Mouse (Mus musculus): ENCODE data around the gene Ppp1r1a. TPM values are rescaled to one million over a fixed set of nuclear protein-coding genes. Genes with fewer than 3 reads are reported as not detected.

Gene Ppp1r1a
- polyA plus RNA-seq, 1 experiment from 2014 or later, result 34.4 TPM

- Histone ChIP-seq H3K27me3 (ENCODE audit: poor library complexity, severe bottlenecking) (peaks cover 77% of the 10 kb centered on the region), H3K36me3 (replicated peaks) (no peaks in the 10 kb centered on the region), H3K4me3 (peak overlapping the region; percentile 64), H3K4me1 (peaks cover 33% of the 10 kb centered on the region), H3K9me3 (no peaks in the 10 kb centered on the region), H3K27ac (peak overlapping the region; percentile 88)
- DNase-seq (ENCODE audit: extremely low spot score, low spot score), result no peak
- WGBS, result 57% methylated on average over 12 of the region's 12 CpGs
Observed at GRCm38 (mm10) chr15:103503660-103504059, 34.1 kb downstream of the Ppp1r1a start.

GRCm38 (mm10) chr15:103503251-103503600 is 34.6 kb downstream of the Ppp1r1a start:
- peaks cover 77% of the 10 kb centered on the region for H3K27me3 ChIP-seq (ENCODE audit: poor library complexity, severe bottlenecking)
- WGBS, result under 1% methylated on average over 15 of the region's 15 CpGs
- peak overlapping the region; percentile 64 for H3K4me3 ChIP-seq
- no peaks in the 10 kb centered on the region for H3K9me3 ChIP-seq
- H3K36me3 ChIP-seq (replicated peaks), result no peaks in the 10 kb centered on the region
- peak; percentile 39 for DNase-seq (ENCODE audit: extremely low spot score, low spot score)
- peak overlapping the region; percentile 88 for H3K27ac ChIP-seq
- H3K4me1 ChIP-seq, result peaks cover 37% of the 10 kb centered on the region

- 2% methylated on average over 56 of the region's 63 CpGs for WGBS
- Histone ChIP-seq H3K4me3 (peak within 1 kb of the TSS; percentile 64), H3K9me3 (no peaks in the 10 kb centered on the region), H3K36me3 (replicated peaks) (no peaks in the 10 kb centered on the region), H3K27me3 (ENCODE audit: poor library complexity, severe bottlenecking) (peaks cover 83% of the 10 kb centered on the region), H3K4me1 (peaks cover 43% of the 10 kb centered on the region), H3K27ac (peak within 1 kb of the TSS; percentile 88)
- peak; percentile 65 for DNase-seq (ENCODE audit: extremely low spot score, low spot score)
Observed at GRCm38 (mm10) chr15:103502435-103503250, 35.2 kb downstream of the Ppp1r1a start, which contains the start of gene Pde1b. Gene Pde1b (plus strand): TSS chr15:103503034.

- DNase-seq (ENCODE audit: extremely low spot score, low spot score), result no peak
- Histone ChIP-seq H3K4me3 (no peak overlapping the region), H3K27me3 (ENCODE audit: poor library complexity, severe bottlenecking) (peaks cover 92% of the 10 kb centered on the region), H3K9me3 (no peaks in the 10 kb centered on the region), H3K27ac (no peak overlapping the region), H3K36me3 (replicated peaks) (no peaks in the 10 kb centered on the region), H3K4me1 (peaks cover 57% of the 10 kb centered on the region)
- 84% methylated on average over 2 of the region's 2 CpGs for WGBS
Observed at GRCm38 (mm10) chr15:103501186-103501585, 36.6 kb downstream of the Ppp1r1a start.

- Histone ChIP-seq H3K27ac (no peak overlapping the region), H3K4me3 (no peak overlapping the region), H3K27me3 (ENCODE audit: poor library complexity, severe bottlenecking) (peaks cover 91% of the 10 kb centered on the region), H3K9me3 (no peaks in the 10 kb centered on the region), H3K4me1 (peaks cover 58% of the 10 kb centered on the region), H3K36me3 (replicated peaks) (no peaks in the 10 kb centered on the region)
- no peak for DNase-seq (ENCODE audit: extremely low spot score, low spot score)
- WGBS, result 76% methylated on average over 1 of the region's 1 CpGs
Observed at GRCm38 (mm10) chr15:103500723-103501122, 37.1 kb downstream of the Ppp1r1a start.

- no peaks in the 10 kb centered on the region for H3K9me3 ChIP-seq
- 36% methylated on average over 3 of the region's 3 CpGs for WGBS
- H3K4me1 ChIP-seq, result peaks cover 55% of the 10 kb centered on the region
- no peak for DNase-seq (ENCODE audit: extremely low spot score, low spot score)
- no peaks in the 10 kb centered on the region for H3K36me3 ChIP-seq (replicated peaks)
- H3K27me3 ChIP-seq (ENCODE audit: poor library complexity, severe bottlenecking), result peaks cover 72% of the 10 kb centered on the region
- H3K4me3 ChIP-seq, result no peak overlapping the region
- peak overlapping the region; percentile 44; the same call in 1 of the 2 replicates for H3K27ac ChIP-seq
Observed at GRCm38 (mm10) chr15:103498157-103498556, 39.6 kb downstream of the Ppp1r1a start.

- WGBS, result 78% methylated on average over 10 of the region's 10 CpGs
- Histone ChIP-seq H3K36me3 (replicated peaks) (no peaks in the 10 kb centered on the region), H3K4me1 (peaks cover 50% of the 10 kb centered on the region), H3K9me3 (no peaks in the 10 kb centered on the region), H3K27ac (peak overlapping the region; percentile 44; the same call in 1 of the 2 replicates), H3K4me3 (no peak overlapping the region), H3K27me3 (ENCODE audit: poor library complexity, severe bottlenecking) (peaks cover 55% of the 10 kb centered on the region)
- no peak for DNase-seq (ENCODE audit: extremely low spot score, low spot score)
Observed at GRCm38 (mm10) chr15:103496204-103497140, 41.3 kb downstream of the Ppp1r1a start.

- H3K36me3 ChIP-seq (replicated peaks), result no peaks in the 10 kb centered on the region
- peaks cover 31% of the 10 kb centered on the region for H3K4me1 ChIP-seq
- H3K4me3 ChIP-seq, result no peak overlapping the region
- no peak overlapping the region for H3K27ac ChIP-seq
- H3K27me3 ChIP-seq (ENCODE audit: poor library complexity, severe bottlenecking), result no peaks in the 10 kb centered on the region
- no peaks in the 10 kb centered on the region for H3K9me3 ChIP-seq
- no peak for DNase-seq (ENCODE audit: extremely low spot score, low spot score)
- WGBS, result 86% methylated on average over 4 of the region's 4 CpGs
Observed at GRCm38 (mm10) chr15:103488336-103488735, 49.5 kb downstream of the Ppp1r1a start.

GRCm38 (mm10) chr15:103486658-103487057 is 51.1 kb downstream of the Ppp1r1a start:
- DNase-seq (ENCODE audit: extremely low spot score, low spot score), result no peak
- H3K9me3 ChIP-seq, result no peaks in the 10 kb centered on the region
- H3K36me3 ChIP-seq (replicated peaks), result no peaks in the 10 kb centered on the region
- WGBS, result 79% methylated on average over 1 of the region's 1 CpGs
- H3K27ac ChIP-seq, result no peak overlapping the region
- H3K4me1 ChIP-seq, result peaks cover 26% of the 10 kb centered on the region
- no peaks in the 10 kb centered on the region for H3K27me3 ChIP-seq (ENCODE audit: poor library complexity, severe bottlenecking)
- no peak overlapping the region for H3K4me3 ChIP-seq

- WGBS, result 71% methylated on average over 3 of the region's 3 CpGs
- Histone ChIP-seq H3K4me3 (no peak overlapping the region), H3K27ac (no peak overlapping the region), H3K36me3 (replicated peaks) (no peaks in the 10 kb centered on the region), H3K9me3 (no peaks in the 10 kb centered on the region), H3K4me1 (peaks cover 26% of the 10 kb centered on the region), H3K27me3 (ENCODE audit: poor library complexity, severe bottlenecking) (no peaks in the 10 kb centered on the region)
- no peak for DNase-seq (ENCODE audit: extremely low spot score, low spot score)
Observed at GRCm38 (mm10) chr15:103485106-103485505, 52.7 kb downstream of the Ppp1r1a start.

- no peaks in the 10 kb centered on the region for H3K9me3 ChIP-seq
- peaks cover 26% of the 10 kb centered on the region for H3K4me1 ChIP-seq
- no peak for DNase-seq (ENCODE audit: extremely low spot score, low spot score)
- no peaks in the 10 kb centered on the region for H3K36me3 ChIP-seq (replicated peaks)
- H3K27me3 ChIP-seq (ENCODE audit: poor library complexity, severe bottlenecking), result no peaks in the 10 kb centered on the region
- H3K4me3 ChIP-seq, result no peak overlapping the region
- 70% methylated on average over 2 of the region's 2 CpGs for WGBS
- H3K27ac ChIP-seq, result peak overlapping the region; percentile 56; the same call in 1 of the 2 replicates
Observed at GRCm38 (mm10) chr15:103484490-103484889, 53.3 kb downstream of the Ppp1r1a start.

- H3K27ac ChIP-seq, result 0 out of 2 replicates have a peak overlapping the region, but pooled peaks have one; percentile 36
- no peaks in the 10 kb centered on the region for H3K36me3 ChIP-seq (replicated peaks)
- H3K27me3 ChIP-seq (ENCODE audit: poor library complexity, severe bottlenecking), result no peaks in the 10 kb centered on the region
- WGBS, result 0% methylated on average over 1 of the region's 1 CpGs
- no peaks in the 10 kb centered on the region for H3K9me3 ChIP-seq
- peak; percentile 50 for DNase-seq (ENCODE audit: extremely low spot score, low spot score)
- peaks cover 26% of the 10 kb centered on the region for H3K4me1 ChIP-seq
- H3K4me3 ChIP-seq, result no peak overlapping the region
Observed at GRCm38 (mm10) chr15:103482488-103482887, 55.3 kb downstream of the Ppp1r1a start.
